Mouse (Mus musculus): ENCODE data around the gene Arhgef10l.

GRCm38 (mm10) chr4:140582390-140583088 is 83.3 kb downstream of the Arhgef10l start:
- TF ChIP-seq POLR2A (IDR thresholded peaks at IDR 0.05; ENCODE audit: insufficient read length, low read depth) (no peak), POLR2AphosphoS2 (IDR thresholded peaks at IDR 0.05; ENCODE audit: insufficient read length, low read depth) (no peak), MYOG (IDR thresholded peaks at IDR 0.05; ENCODE audit: control insufficient read depth in 1 of 3, insufficient read depth in 1 of 3, insufficient read length in 2 of 3, low read depth in 2 of 3) (no peak)
